8 mouse cellular contexts compared by ENCODE assay signal in genomic region chr12:80644506-80644868, GRCm38 (mm10). TPM values are rescaled to one million over a fixed set of nuclear protein-coding genes. Genes with fewer than 3 reads are reported as not detected.
DNase-seq lines count a peak whose midpoint lies in the region; ATAC-seq lines count a peak whose summit lies in the region.

No protein-coding gene starts in this region.

- DNase-seq in lung, postnatal 36 days: no peak
- DNase-seq in limb, embryonic 11.5 days (ENCODE audit: low spot score): no peak
- no peak for DNase-seq in right cerebral cortex, postnatal 10 days (ENCODE audit: low spot score in 2 of 2)
- no peak for DNase-seq in right cerebral cortex, postnatal 25 days

- peak overlapping the region; percentile 95 for H3K4me3 ChIP-seq in lung, embryonic 16.5 days (ENCODE audit: low read length)
- peak overlapping the region; percentile 96 for H3K4me3 ChIP-seq in embryonic facial prominence, embryonic 15.5 days (replicated peaks)
- H3K4me3 ChIP-seq in limb, embryonic 11.5 days (ENCODE audit: low read depth, low read length): peak overlapping the region; percentile 98
- H3K4me3 ChIP-seq in neural tube, embryonic 14.5 days (ENCODE audit: low read depth, low read length): peak overlapping the region; percentile 57

- peaks cover 26% of the 10 kb centered on the region for H3K4me1 ChIP-seq in lung, embryonic 16.5 days (replicated peaks; ENCODE audit: control insufficient read depth, insufficient read depth, low read length)
- peaks cover 31% of the 10 kb centered on the region for H3K4me1 ChIP-seq in embryonic facial prominence, embryonic 15.5 days
- H3K4me1 ChIP-seq in limb, embryonic 11.5 days (ENCODE audit: control insufficient read depth, insufficient read depth, low read length): peaks cover 8% of the 10 kb centered on the region
- peaks cover 26% of the 10 kb centered on the region for H3K4me1 ChIP-seq in neural tube, embryonic 14.5 days (ENCODE audit: control insufficient read depth, insufficient read depth, low read length)

- H3K9ac ChIP-seq in lung, embryonic 16.5 days (ENCODE audit: low read length): peak overlapping the region; percentile 81
- H3K9ac ChIP-seq in embryonic facial prominence, embryonic 15.5 days: peak overlapping the region; percentile 96
- H3K9ac ChIP-seq in limb, embryonic 11.5 days (ENCODE audit: low read length): peak overlapping the region; percentile 96
- peak overlapping the region; percentile 74 for H3K9ac ChIP-seq in neural tube, embryonic 14.5 days (replicated peaks; ENCODE audit: low read depth, low read length)

- H3K27me3 ChIP-seq in lung, embryonic 16.5 days (ENCODE audit: control insufficient read depth, insufficient read depth, low read depth, low read length): no peaks in the 10 kb centered on the region
- H3K27me3 ChIP-seq in embryonic facial prominence, embryonic 15.5 days: no peaks in the 10 kb centered on the region
- H3K27me3 ChIP-seq in limb, embryonic 11.5 days (ENCODE audit: control insufficient read depth, insufficient read depth, low read length): no peaks in the 10 kb centered on the region
- H3K27me3 ChIP-seq in neural tube, embryonic 14.5 days (ENCODE audit: control insufficient read depth, insufficient read depth, low read length): no peaks in the 10 kb centered on the region

- WGBS in lung, embryonic 16.5 days: 4% methylated on average over 18 of the region's 18 CpGs
- WGBS in embryonic facial prominence, embryonic 15.5 days: 6% methylated on average over 18 of the region's 18 CpGs
- 12% methylated on average over 18 of the region's 18 CpGs for WGBS in limb, embryonic 11.5 days
- WGBS in neural tube, embryonic 14.5 days: 12% methylated on average over 18 of the region's 18 CpGs

- no peaks in the 10 kb centered on the region for H3K9me3 ChIP-seq in lung, embryonic 16.5 days (ENCODE audit: control insufficient read depth, low read length)
- no peaks in the 10 kb centered on the region for H3K9me3 ChIP-seq in embryonic facial prominence, embryonic 15.5 days (replicated peaks)
- no peaks in the 10 kb centered on the region for H3K9me3 ChIP-seq in limb, embryonic 11.5 days (ENCODE audit: control insufficient read depth, low read length)
- H3K9me3 ChIP-seq in neural tube, embryonic 14.5 days (ENCODE audit: control insufficient read depth, low read length): no peaks in the 10 kb centered on the region

- peak overlapping the region; percentile 93 for H3K4me2 ChIP-seq in lung, embryonic 16.5 days (ENCODE audit: low read depth, low read length)
- peak overlapping the region; percentile 72 for H3K4me2 ChIP-seq in embryonic facial prominence, embryonic 15.5 days (replicated peaks)
- H3K4me2 ChIP-seq in limb, embryonic 11.5 days (ENCODE audit: low read depth, severe bottlenecking): peak overlapping the region; percentile 62
- H3K4me2 ChIP-seq in neural tube, embryonic 14.5 days (ENCODE audit: low read depth, low read length): peak overlapping the region; percentile 82

- peak overlapping the region; percentile 74 for H3K27ac ChIP-seq in lung, embryonic 16.5 days (ENCODE audit: low read length)
- H3K27ac ChIP-seq in embryonic facial prominence, embryonic 15.5 days (replicated peaks): 0 out of 2 replicates have a peak overlapping the region, but pooled peaks have one; percentile 2
- no peak overlapping the region for H3K27ac ChIP-seq in limb, embryonic 11.5 days (replicated peaks; ENCODE audit: low read depth, low read length)
- H3K27ac ChIP-seq in neural tube, embryonic 14.5 days (ENCODE audit: low read depth, low read length): no peak overlapping the region

- H3K36me3 ChIP-seq in lung, embryonic 16.5 days (ENCODE audit: control insufficient read depth, insufficient read depth, low read length): peaks cover 13% of the 10 kb centered on the region
- peaks cover 27% of the 10 kb centered on the region for H3K36me3 ChIP-seq in embryonic facial prominence, embryonic 15.5 days
- peaks cover 8% of the 10 kb centered on the region for H3K36me3 ChIP-seq in limb, embryonic 11.5 days (ENCODE audit: control insufficient read depth, insufficient read depth, low read length)
- peaks cover 10% of the 10 kb centered on the region for H3K36me3 ChIP-seq in neural tube, embryonic 14.5 days (ENCODE audit: control insufficient read depth, insufficient read depth, low read length)

- ATAC-seq in lung, embryonic 16.5 days (ENCODE audit: low read depth): no peak
- ATAC-seq in embryonic facial prominence, embryonic 15.5 days (ENCODE audit: insufficient number of reproducible peaks, low FRiP score, low TSS enrichment, low read depth): no peak
- no peak for ATAC-seq in limb, embryonic 11.5 days (ENCODE audit: insufficient number of reproducible peaks, low FRiP score, low TSS enrichment, low read depth)
- no peak for ATAC-seq in neural tube, embryonic 14.5 days (ENCODE audit: low read depth)
- ATAC-seq in erythroid progenitor cell, adult 5-6 weeks (replicated peaks; ENCODE audit: low FRiP score, poor library complexity, severe bottlenecking): no peak

RNA-seq across cellular contexts. Expression of gene Erh, which starts 0.3 kb away (rescaled TPM):
- 272 and 278 TPM in 2 replicates for polyA plus RNA-seq in lung, embryonic 16.5 days (2015; fragmentation: Nextera tagmentation; extraction: Ambion mirVana)
- polyA plus RNA-seq in embryonic facial prominence, embryonic 15.5 days (2015; fragmentation: Nextera tagmentation; extraction: Ambion mirVana): 244 and 251 TPM in 2 replicates
- polyA plus RNA-seq in limb, embryonic 11.5 days (2014; fragmentation: Nextera tagmentation; extraction: Ambion mirVana): 380 and 400 TPM in 2 replicates
- polyA plus RNA-seq in neural tube, embryonic 14.5 days (2014; fragmentation: Nextera tagmentation; extraction: Ambion mirVana): 193 and 264 TPM in 2 replicates
- 23.9 and 28.1 TPM in 2 replicates for total RNA-seq in erythroid progenitor cell, adult 5-6 weeks (2015; ENCODE audit: low replicate concordance)
- 4.9 and 23.4 TPM in 2 replicates for total RNA-seq in erythroid progenitor cell, adult 5-6 weeks (2017; ENCODE audit: low replicate concordance)

RNA-seq across cellular contexts. Expression of gene Slc39a9, which starts 0.8 kb away (rescaled TPM):
- polyA plus RNA-seq in lung, embryonic 16.5 days (2015; fragmentation: Nextera tagmentation; extraction: Ambion mirVana): 30.2 and 30.4 TPM in 2 replicates
- 23.2 and 25.8 TPM in 2 replicates for polyA plus RNA-seq in embryonic facial prominence, embryonic 15.5 days (2015; fragmentation: Nextera tagmentation; extraction: Ambion mirVana)
- polyA plus RNA-seq in limb, embryonic 11.5 days (2014; fragmentation: Nextera tagmentation; extraction: Ambion mirVana): 23.8 and 27.4 TPM in 2 replicates
- polyA plus RNA-seq in neural tube, embryonic 14.5 days (2014; fragmentation: Nextera tagmentation; extraction: Ambion mirVana): 27.7 and 31.5 TPM in 2 replicates
- total RNA-seq in erythroid progenitor cell, adult 5-6 weeks (2015; ENCODE audit: low replicate concordance): 20.1 and 22.0 TPM in 2 replicates
- 11.2 and 20.5 TPM in 2 replicates for total RNA-seq in erythroid progenitor cell, adult 5-6 weeks (2017; ENCODE audit: low replicate concordance)

RNA-seq across cellular contexts. Expression of gene Plekhd1, which starts 47.9 kb away (rescaled TPM):
- 3.6 and 4.1 TPM in 2 replicates for polyA plus RNA-seq in lung, embryonic 16.5 days (2015; fragmentation: Nextera tagmentation; extraction: Ambion mirVana)
- polyA plus RNA-seq in embryonic facial prominence, embryonic 15.5 days (2015; fragmentation: Nextera tagmentation; extraction: Ambion mirVana): 0.32 and 0.39 TPM in 2 replicates
- 0.17 TPM in 1 of 2 replicates, not detected in the other for polyA plus RNA-seq in limb, embryonic 11.5 days (2014; fragmentation: Nextera tagmentation; extraction: Ambion mirVana)
- 6.8 and 9.3 TPM in 2 replicates for polyA plus RNA-seq in neural tube, embryonic 14.5 days (2014; fragmentation: Nextera tagmentation; extraction: Ambion mirVana)
- total RNA-seq in erythroid progenitor cell, adult 5-6 weeks (2015; ENCODE audit: low replicate concordance): 0.42 TPM in 1 of 2 replicates, not detected in the other
- 2.8 TPM in 1 of 2 replicates, not detected in the other for total RNA-seq in erythroid progenitor cell, adult 5-6 weeks (2017; ENCODE audit: low replicate concordance)

Comparison
In these comparisons a context has a peak if more than half of its experiments do, and no peak if none do; other contexts are left out.
1. H3K27ac ChIP-seq: peak in lung, embryonic 16.5 days (single experiment) and embryonic facial prominence, embryonic 15.5 days (single experiment); none in limb, embryonic 11.5 days (single experiment) and neural tube, embryonic 14.5 days (single experiment).
2. Peak in every context shown above with its lines, with median percentiles within 50 percentile points of each other: H3K4me2 ChIP-seq, H3K4me3 ChIP-seq and H3K9ac ChIP-seq.